In genomic region chr16:20620751-20621190, GRCm38 (mm10) we compare ENCODE assay signal across 8 mouse cellular contexts. TPM values are rescaled to one million over a fixed set of nuclear protein-coding genes. Genes with fewer than 3 reads are reported as not detected.
DNase-seq lines count a peak whose midpoint lies in the region; ATAC-seq and TF ChIP-seq lines count a peak whose summit lies in the region.
"Had no signal": no experiment of that assay in that cellular context is flagged by ENCODE, and none has a peak within 500 bp of the region (broad histone marks: within the 10 kb centered on the region; RNA-seq: fewer than 3 reads in every experiment).

No protein-coding gene starts in this region.

- peak; percentile 8 for ATAC-seq in forebrain, postnatal 0 days
- no peak for ATAC-seq in liver, embryonic 14.5 days (ENCODE audit: insufficient read depth)

- no peaks in the 10 kb centered on the region for H3K36me3 ChIP-seq in liver, adult 2 months (ENCODE audit: control insufficient read depth, insufficient read depth, low read length)
- H3K36me3 ChIP-seq in forebrain, postnatal 0 days (ENCODE audit: insufficient read depth) = peaks cover 5% of the 10 kb centered on the region; the same call in 1 of the 2 replicates
- no peaks in the 10 kb centered on the region for H3K36me3 ChIP-seq in liver, embryonic 14.5 days (replicated peaks; ENCODE audit: control insufficient read depth, insufficient read depth, low read depth)

- no peak for TF ChIP-seq CTCF in liver, adult 2 months (IDR thresholded peaks at IDR 0.05; ENCODE audit: low read depth, low read length)
- TF ChIP-seq CTCF in bone marrow, adult 2 months (IDR thresholded peaks at IDR 0.05; ENCODE audit: control insufficient read depth, insufficient read depth, low read length) = no peak
- TF ChIP-seq CTCF in forebrain, postnatal 0 days (IDR thresholded peaks at IDR 0.05; ENCODE audit: low read depth) = no peak
- no peak for TF ChIP-seq CTCF in liver, embryonic 14.5 days (IDR thresholded peaks at IDR 0.05; ENCODE audit: low read depth)

- TF ChIP-seq EP300 in liver, embryonic 14.5 days (IDR thresholded peaks at IDR 0.05; ENCODE audit: low read depth) = no peak

- H3K27me3 ChIP-seq in liver, adult 2 months (ENCODE audit: control insufficient read depth, insufficient read depth, low read length) = no peaks in the 10 kb centered on the region
- no peaks in the 10 kb centered on the region for H3K27me3 ChIP-seq in forebrain, postnatal 0 days (ENCODE audit: insufficient read depth, low read length)
- H3K27me3 ChIP-seq in liver, embryonic 14.5 days (ENCODE audit: control insufficient read depth, insufficient read depth, low read length) = peaks cover 53% of the 10 kb centered on the region

- TF ChIP-seq POLR2A in liver, adult 2 months (IDR thresholded peaks at IDR 0.05; ENCODE audit: extremely low read depth, insufficient read depth, low read length) = no peak
- TF ChIP-seq POLR2A in bone marrow, adult 2 months (IDR thresholded peaks at IDR 0.05; ENCODE audit: borderline replicate concordance, control insufficient read depth, low read depth, low read length) = no peak

- H3K4me3 ChIP-seq in liver, adult 2 months (ENCODE audit: insufficient read depth, low read depth, low read length) = peak overlapping the region; percentile 84
- peak overlapping the region; percentile 47 for H3K4me3 ChIP-seq in bone marrow, adult 2 months (replicated peaks; ENCODE audit: control insufficient read depth, low read depth, low read length)
- peak overlapping the region; percentile 76 for H3K4me3 ChIP-seq in forebrain, postnatal 0 days (ENCODE audit: low read depth, low read length)
- H3K4me3 ChIP-seq in liver, embryonic 14.5 days (ENCODE audit: insufficient read depth in 1 of 2, low read depth in 2 of 2, low read length in 2 of 2) = peak overlapping the region; percentile 51 to 66

- H3K27ac ChIP-seq in liver, adult 2 months (replicated peaks; ENCODE audit: insufficient read depth, low read depth, low read length) = no peak overlapping the region
- H3K27ac ChIP-seq in bone marrow, adult 2 months (ENCODE audit: control insufficient read depth, insufficient read depth, low read depth, low read length, poor library complexity) = no peak overlapping the region
- H3K27ac ChIP-seq in forebrain, postnatal 0 days (ENCODE audit: low read depth, low read length) = peak overlapping the region; percentile 90
- H3K27ac ChIP-seq in liver, embryonic 14.5 days = no peak overlapping the region

- no peaks in the 10 kb centered on the region for H3K79me2 ChIP-seq in liver, adult 2 months (ENCODE audit: control insufficient read depth, insufficient read depth, low read length)

- 1% methylated on average over 32 of the region's 32 CpGs for WGBS in liver, adult 2 months
- 1% methylated on average over 32 of the region's 32 CpGs for WGBS in bone marrow, adult 2 months
- WGBS in forebrain, postnatal 0 days = under 1% methylated on average over 32 of the region's 32 CpGs
- WGBS in liver, embryonic 14.5 days (ENCODE audit: insufficient replicate concordance) = under 1% methylated on average over 32 of the region's 32 CpGs

- H3K4me1 ChIP-seq in liver, adult 2 months (ENCODE audit: control insufficient read depth, insufficient read depth, low read length) = peaks cover 8% of the 10 kb centered on the region
- H3K4me1 ChIP-seq in bone marrow, adult 2 months (ENCODE audit: control insufficient read depth, insufficient read depth, low read length) = no peaks in the 10 kb centered on the region; the same call in 1 of the 2 replicates
- peaks cover 5% of the 10 kb centered on the region; the same call in 1 of the 2 replicates for H3K4me1 ChIP-seq in forebrain, postnatal 0 days (ENCODE audit: insufficient read depth)
- H3K4me1 ChIP-seq in liver, embryonic 14.5 days (replicated peaks; ENCODE audit: control insufficient read depth in 2 of 2, insufficient read depth in 2 of 2, low read length in 1 of 2) = peaks cover 0 to 4% of the 10 kb centered on the region in 2 experiments; a peak in 2 of 4 replicates

- no peak for DNase-seq in liver, adult 2 months (ENCODE audit: extremely low read depth, low read depth, low spot score)
- DNase-seq in liver = no peak
- peak; percentile 62 for DNase-seq in forebrain, postnatal 0 days
- DNase-seq in liver, embryonic 14.5 days (ENCODE audit: low read depth in 3 of 3, low spot score in 3 of 3) = no peak
- DNase-seq in thymus, postnatal 36 days = peak; percentile 17 to 26
- DNase-seq in urinary bladder, adult 18-20 months (ENCODE audit: low spot score in 2 of 2) = no peak

- H3K9me3 ChIP-seq in forebrain, postnatal 0 days (ENCODE audit: low read length) = no peaks in the 10 kb centered on the region
- H3K9me3 ChIP-seq in liver, embryonic 14.5 days (ENCODE audit: control insufficient read depth, low read length) = no peaks in the 10 kb centered on the region

- H3K4me2 ChIP-seq in forebrain, postnatal 0 days (ENCODE audit: low read depth) = peak overlapping the region; percentile 90
- H3K4me2 ChIP-seq in liver, embryonic 14.5 days (ENCODE audit: low read depth) = peak overlapping the region; percentile 92

- peak overlapping the region; percentile 72 for H3K9ac ChIP-seq in liver, adult 2 months (ENCODE audit: low read depth, low read length)
- peak overlapping the region; percentile 87 for H3K9ac ChIP-seq in forebrain, postnatal 0 days
- H3K9ac ChIP-seq in liver, embryonic 14.5 days (replicated peaks) = no peak overlapping the region; the same call in 1 of the 2 replicates

RNA-seq across cellular contexts. Expression of gene Camk2n2, which starts 0.3 kb away (rescaled TPM):
- total RNA-seq in liver, adult 2 months (2014; rRNA removed) = 0.18 and 0.60 TPM in 2 replicates
- polyA plus RNA-seq in liver, adult 2 months (2012; rRNA removed) = 2.3 and 5.2 TPM in 2 replicates
- 1.3 TPM in 1 of 2 replicates, not detected in the other for polyA plus RNA-seq in bone marrow, adult 2 months (2011; ENCODE audit: insufficient read depth, insufficient read length, low replicate concordance, missing spikeins)
- total RNA-seq in forebrain, postnatal 0 days (2014; rRNA removed) = 44.1 and 51.0 TPM in 2 replicates
- 45.3 and 57.0 TPM in 2 replicates for polyA plus RNA-seq in forebrain, postnatal 0 days (2015; fragmentation: Nextera tagmentation; extraction: Ambion mirVana)
- 0.32 and 0.38 TPM in 2 replicates for polyA plus RNA-seq in liver, embryonic 14.5 days (2012; rRNA removed)
- 0.19 and 0.32 TPM in 2 replicates for polyA plus RNA-seq in liver, embryonic 14.5 days (2014; fragmentation: Nextera tagmentation; extraction: Ambion mirVana)
- total RNA-seq: common myeloid progenitor, adult 5-6 weeks had no signal

RNA-seq across cellular contexts. Expression of gene Ece2, which starts 8.9 kb away (rescaled TPM):
- total RNA-seq in liver, adult 2 months (2014; rRNA removed) = not detected in 2 replicates
- polyA plus RNA-seq in liver, adult 2 months (2012; rRNA removed) = 0.04 TPM in 1 of 2 replicates, not detected in the other
- polyA plus RNA-seq in bone marrow, adult 2 months (2011; ENCODE audit: insufficient read depth, insufficient read length, low replicate concordance, missing spikeins) = not detected in 2 replicates
- 17.8 and 22.4 TPM in 2 replicates for total RNA-seq in forebrain, postnatal 0 days (2014; rRNA removed)
- polyA plus RNA-seq in forebrain, postnatal 0 days (2015; fragmentation: Nextera tagmentation; extraction: Ambion mirVana) = 6.1 and 8.7 TPM in 2 replicates
- polyA plus RNA-seq in liver, embryonic 14.5 days (2012; rRNA removed) = 0.08 TPM in 1 of 2 replicates, not detected in the other
- polyA plus RNA-seq in liver, embryonic 14.5 days (2014; fragmentation: Nextera tagmentation; extraction: Ambion mirVana) = 0.04 TPM in 1 of 2 replicates, not detected in the other
- total RNA-seq: common myeloid progenitor, adult 5-6 weeks had no signal

RNA-seq across cellular contexts. Expression of gene Alg3, which starts 9.2 kb away (rescaled TPM):
- total RNA-seq in liver, adult 2 months (2014; rRNA removed) = 6.5 and 10.1 TPM in 2 replicates
- 17.7 and 22.8 TPM in 2 replicates for polyA plus RNA-seq in liver, adult 2 months (2012; rRNA removed)
- polyA plus RNA-seq in bone marrow, adult 2 months (2011; ENCODE audit: insufficient read depth, insufficient read length, low replicate concordance, missing spikeins) = 7.5 and 11.3 TPM in 2 replicates
- 11.1 and 19.0 TPM in 2 replicates for total RNA-seq in forebrain, postnatal 0 days (2014; rRNA removed)
- 29.2 and 30.3 TPM in 2 replicates for polyA plus RNA-seq in forebrain, postnatal 0 days (2015; fragmentation: Nextera tagmentation; extraction: Ambion mirVana)
- 9.3 and 12.7 TPM in 2 replicates for polyA plus RNA-seq in liver, embryonic 14.5 days (2012; rRNA removed)
- 21.7 and 23.6 TPM in 2 replicates for polyA plus RNA-seq in liver, embryonic 14.5 days (2014; fragmentation: Nextera tagmentation; extraction: Ambion mirVana)

RNA-seq across cellular contexts. Expression of gene Gm49333, which starts 9.4 kb away (rescaled TPM):
- not detected in 2 replicates for total RNA-seq in liver, adult 2 months (2014; rRNA removed)
- polyA plus RNA-seq in liver, adult 2 months (2012; rRNA removed) = not detected in 2 replicates
- polyA plus RNA-seq in bone marrow, adult 2 months (2011; ENCODE audit: insufficient read depth, insufficient read length, low replicate concordance, missing spikeins) = not detected in 2 replicates
- total RNA-seq in forebrain, postnatal 0 days (2014; rRNA removed) = not detected in 2 replicates
- polyA plus RNA-seq in forebrain, postnatal 0 days (2015; fragmentation: Nextera tagmentation; extraction: Ambion mirVana) = not detected in 2 replicates
- 0.04 and 0.08 TPM in 2 replicates for polyA plus RNA-seq in liver, embryonic 14.5 days (2012; rRNA removed)
- not detected in 2 replicates for polyA plus RNA-seq in liver, embryonic 14.5 days (2014; fragmentation: Nextera tagmentation; extraction: Ambion mirVana)
- total RNA-seq: common myeloid progenitor, adult 5-6 weeks had no signal

RNA-seq across cellular contexts. Expression of gene Eef1akmt4, which starts 9.4 kb away (rescaled TPM):
- total RNA-seq in liver, adult 2 months (2014; rRNA removed) = 13.4 and 16.6 TPM in 2 replicates
- polyA plus RNA-seq in liver, adult 2 months (2012; rRNA removed) = 18.9 and 21.7 TPM in 2 replicates
- polyA plus RNA-seq in bone marrow, adult 2 months (2011; ENCODE audit: insufficient read depth, insufficient read length, low replicate concordance, missing spikeins) = 1.1 and 4.3 TPM in 2 replicates
- total RNA-seq in forebrain, postnatal 0 days (2014; rRNA removed) = 3.7 and 6.5 TPM in 2 replicates
- polyA plus RNA-seq in forebrain, postnatal 0 days (2015; fragmentation: Nextera tagmentation; extraction: Ambion mirVana) = 6.0 and 6.2 TPM in 2 replicates
- 9.4 and 10.3 TPM in 2 replicates for polyA plus RNA-seq in liver, embryonic 14.5 days (2012; rRNA removed)
- 18.1 and 20.7 TPM in 2 replicates for polyA plus RNA-seq in liver, embryonic 14.5 days (2014; fragmentation: Nextera tagmentation; extraction: Ambion mirVana)

Comparison
In these comparisons a context has a peak if more than half of its experiments do, and no peak if none do; other contexts are left out.
1. DNase-seq: peak in forebrain, postnatal 0 days (single experiment) and thymus, postnatal 36 days (2 of 2); none in liver, adult 2 months (single experiment), liver (single experiment), liver, embryonic 14.5 days (0 of 3) and urinary bladder, adult 18-20 months (0 of 2).
2. Peak in every context shown above with its lines, with median percentiles within 50 percentile points of each other: H3K4me3 ChIP-seq.